Mouse (Mus musculus) ES-CJ7 (cell line): ENCODE measurements at regions not wholly inside any gene's neighbourhood (a gene's known extent, or its start where the extent isn't known, plus 50 kb on each side); places are given as distances from the start of the nearest gene placed in this dataset.
"Not testable (repeated sequence)": the region's sequence is repeated elsewhere in the genome, so short reads cannot be mapped to it uniquely, and the experiment has no call there.

Experiments
- DNase-seq: peaks from one replicate; pipeline ENCODE4 v3.0.0; 2011; ENCODE audit warnings: low read depth, low spot score

GRCm38 (mm10) chr3:21625039-21625438 is 451.4 kb upstream of the Tbl1xr1 start:
- no peak for DNase-seq

- DNase-seq = no peak
These were observed 450.4 kb upstream of the Tbl1xr1 start for GRCm38 (mm10) chr3:21626029-21626428.

GRCm38 (mm10) chr3:21627048-21627447 is 449.4 kb upstream of the Tbl1xr1 start:
- DNase-seq = peak; percentile 89

GRCm38 (mm10) chr3:21633600-21634221 is 442.7 kb upstream of the Tbl1xr1 start:
- DNase-seq = no peak

GRCm38 (mm10) chr3:21634675-21635204 is 441.7 kb upstream of the Tbl1xr1 start:
- DNase-seq = no peak

GRCm38 (mm10) chr3:21638886-21639285 is 437.6 kb upstream of the Tbl1xr1 start:
- DNase-seq = no peak

- no peak for DNase-seq
These were observed 436.9 kb upstream of the Tbl1xr1 start for GRCm38 (mm10) chr3:21639576-21639975.

- DNase-seq = no peak
These were observed 432.4 kb upstream of the Tbl1xr1 start for GRCm38 (mm10) chr3:21644086-21644485.

GRCm38 (mm10) chr3:21645268-21645667 is 431.2 kb upstream of the Tbl1xr1 start:
- no peak for DNase-seq

- no peak for DNase-seq
These were observed 426.5 kb upstream of the Tbl1xr1 start for GRCm38 (mm10) chr3:21649885-21650469.

GRCm38 (mm10) chr3:21655301-21655700 is 421.2 kb upstream of the Tbl1xr1 start:
- DNase-seq = peak; percentile 52

- DNase-seq = no peak
These were observed 408.9 kb upstream of the Tbl1xr1 start for GRCm38 (mm10) chr3:21667349-21668143.

GRCm38 (mm10) chr3:21671885-21672284 is 404.6 kb upstream of the Tbl1xr1 start:
- peak; percentile 19 for DNase-seq

GRCm38 (mm10) chr3:21672492-21672891 is 404.0 kb upstream of the Tbl1xr1 start:
- DNase-seq = peak; percentile 83

- DNase-seq = peak; percentile 56
These were observed 403.0 kb upstream of the Tbl1xr1 start for GRCm38 (mm10) chr3:21673466-21673865.

- DNase-seq = no peak
These were observed 398.2 kb upstream of the Tbl1xr1 start for GRCm38 (mm10) chr3:21678265-21678664.

GRCm38 (mm10) chr3:21678734-21679133 is 397.7 kb upstream of the Tbl1xr1 start:
- no peak for DNase-seq

GRCm38 (mm10) chr3:21697980-21698672 is 378.3 kb upstream of the Tbl1xr1 start:
- DNase-seq = not testable (repeated sequence)

- no peak for DNase-seq
These were observed 376.9 kb upstream of the Tbl1xr1 start for GRCm38 (mm10) chr3:21699526-21699925.

GRCm38 (mm10) chr3:21700326-21700725 is 376.1 kb upstream of the Tbl1xr1 start:
- DNase-seq = no peak

- no peak for DNase-seq
These were observed 349.5 kb upstream of the Tbl1xr1 start for GRCm38 (mm10) chr3:21726747-21727505.
